Mouse (Mus musculus): ENCODE results near the gene Tcaf2. TPM values are rescaled to one million over a fixed set of nuclear protein-coding genes. Genes with fewer than 3 reads are reported as not detected.

The Tcaf2 gene
- polyA plus RNA-seq, 1 experiment from 2014 or later: 1.5 TPM

GRCm38 (mm10) chr6:42661739-42662138 lies 16.7 kb upstream of the Tcaf2 start:
- DNase-seq (ENCODE audit: low spot score): no peak

GRCm38 (mm10) chr6:42634393-42634792 lies 10.7 kb downstream of the Tcaf2 start:
- WGBS: 76% methylated on average over 5 of the region's 5 CpGs
- H3K9ac ChIP-seq: no peak overlapping the region

More at GRCm38 (mm10) chr6:42661739-42662138, 16.7 kb upstream of the Tcaf2 start:
- Histone ChIP-seq H3K4me1 (replicated peaks; ENCODE audit: control insufficient read depth, insufficient read depth, low read length) (no peaks in the 10 kb centered on the region), H3K9me3 (ENCODE audit: control insufficient read depth, low read length) (no peaks in the 10 kb centered on the region), H3K27me3 (ENCODE audit: control insufficient read depth, insufficient read depth, low read length) (no peaks in the 10 kb centered on the region), H3K4me2 (replicated peaks) (no peak overlapping the region), H3K36me3 (replicated peaks; ENCODE audit: control insufficient read depth, insufficient read depth) (no peaks in the 10 kb centered on the region), H3K9ac (no peak overlapping the region), H3K4me3 (replicated peaks; ENCODE audit: low read length) (no peak overlapping the region), H3K27ac (no peak overlapping the region)
- WGBS: 69% methylated on average over 2 of the region's 2 CpGs
- no peak for ATAC-seq (ENCODE audit: low FRiP score)

GRCm38 (mm10) chr6:42631395-42631794 lies 13.7 kb downstream of the Tcaf2 start:
- no peak overlapping the region for H3K9ac ChIP-seq
- ATAC-seq (ENCODE audit: low FRiP score): no peak
- 80% methylated on average over 4 of the region's 4 CpGs for WGBS
- DNase-seq (ENCODE audit: low spot score): no peak
- no peaks in the 10 kb centered on the region for H3K4me1 ChIP-seq (replicated peaks; ENCODE audit: control insufficient read depth, insufficient read depth, low read length)
- H3K36me3 ChIP-seq (replicated peaks; ENCODE audit: control insufficient read depth, insufficient read depth): no peaks in the 10 kb centered on the region
- no peak overlapping the region for H3K27ac ChIP-seq
- no peaks in the 10 kb centered on the region for H3K9me3 ChIP-seq (ENCODE audit: control insufficient read depth, low read length)
- H3K27me3 ChIP-seq (ENCODE audit: control insufficient read depth, insufficient read depth, low read length): no peaks in the 10 kb centered on the region
- H3K4me2 ChIP-seq (replicated peaks): no peak overlapping the region
- H3K4me3 ChIP-seq (replicated peaks; ENCODE audit: low read length): no peak overlapping the region

More at GRCm38 (mm10) chr6:42634393-42634792, 10.7 kb downstream of the Tcaf2 start:
- Histone ChIP-seq H3K4me3 (replicated peaks; ENCODE audit: low read length) (no peak overlapping the region), H3K4me2 (replicated peaks) (no peak overlapping the region), H3K4me1 (replicated peaks; ENCODE audit: control insufficient read depth, insufficient read depth, low read length) (no peaks in the 10 kb centered on the region), H3K27ac (no peak overlapping the region), H3K27me3 (ENCODE audit: control insufficient read depth, insufficient read depth, low read length) (no peaks in the 10 kb centered on the region), H3K36me3 (replicated peaks; ENCODE audit: control insufficient read depth, insufficient read depth) (no peaks in the 10 kb centered on the region), H3K9me3 (ENCODE audit: control insufficient read depth, low read length) (no peaks in the 10 kb centered on the region)
- ATAC-seq (ENCODE audit: low FRiP score) (no peak), DNase-seq (ENCODE audit: low spot score) (no peak)

- Histone ChIP-seq H3K9ac (no peak overlapping the region), H3K9me3 (ENCODE audit: control insufficient read depth, low read length) (no peaks in the 10 kb centered on the region), H3K4me2 (replicated peaks) (no peak overlapping the region), H3K4me1 (replicated peaks; ENCODE audit: control insufficient read depth, insufficient read depth, low read length) (no peaks in the 10 kb centered on the region), H3K27me3 (ENCODE audit: control insufficient read depth, insufficient read depth, low read length) (no peaks in the 10 kb centered on the region), H3K27ac (no peak overlapping the region), H3K36me3 (replicated peaks; ENCODE audit: control insufficient read depth, insufficient read depth) (no peaks in the 10 kb centered on the region), H3K4me3 (replicated peaks; ENCODE audit: low read length) (no peak overlapping the region)
- DNase-seq (ENCODE audit: low spot score): no peak
- no peak for ATAC-seq (ENCODE audit: low FRiP score)
- 79% methylated on average over 2 of the region's 2 CpGs for WGBS
Measured at GRCm38 (mm10) chr6:42616904-42617303, 28.1 kb downstream of the Tcaf2 start.

- no peaks in the 10 kb centered on the region for H3K4me1 ChIP-seq (replicated peaks; ENCODE audit: control insufficient read depth, insufficient read depth, low read length)
- no peak overlapping the region for H3K9ac ChIP-seq
- no peaks in the 10 kb centered on the region for H3K27me3 ChIP-seq (ENCODE audit: control insufficient read depth, insufficient read depth, low read length)
- H3K9me3 ChIP-seq (ENCODE audit: control insufficient read depth, low read length): no peaks in the 10 kb centered on the region
- H3K4me3 ChIP-seq (replicated peaks; ENCODE audit: low read length): no peak overlapping the region
- H3K4me2 ChIP-seq (replicated peaks): no peak overlapping the region
- no peak overlapping the region for H3K27ac ChIP-seq
- DNase-seq (ENCODE audit: low spot score) (peak; percentile 50), ATAC-seq (ENCODE audit: low FRiP score) (no peak)
- no peaks in the 10 kb centered on the region for H3K36me3 ChIP-seq (replicated peaks; ENCODE audit: control insufficient read depth, insufficient read depth)
Measured at GRCm38 (mm10) chr6:42612218-42612617, 32.8 kb downstream of the Tcaf2 start.

GRCm38 (mm10) chr6:42610954-42611522 lies 34.0 kb downstream of the Tcaf2 start:
- H3K4me2 ChIP-seq (replicated peaks): no peak overlapping the region
- H3K4me1 ChIP-seq (replicated peaks; ENCODE audit: control insufficient read depth, insufficient read depth, low read length): no peaks in the 10 kb centered on the region
- WGBS: 78% methylated on average over 4 of the region's 4 CpGs

GRCm38 (mm10) chr6:42597592-42597991 lies 47.5 kb downstream of the Tcaf2 start, which contains the start of gene Tcaf3:
TSS of gene Tcaf3 (minus strand) at chr6:42597692.
- no peaks in the 10 kb centered on the region for H3K4me1 ChIP-seq (replicated peaks; ENCODE audit: control insufficient read depth, insufficient read depth, low read length)
- ATAC-seq (ENCODE audit: low FRiP score) (no peak), DNase-seq (ENCODE audit: low spot score) (no peak)
- H3K4me2 ChIP-seq (replicated peaks): no peak within 1 kb of the TSS
- H3K9me3 ChIP-seq (ENCODE audit: control insufficient read depth, low read length): no peaks in the 10 kb centered on the region
- H3K27ac ChIP-seq: no peak within 1 kb of the TSS
- H3K4me3 ChIP-seq (replicated peaks; ENCODE audit: low read length): no peak within 1 kb of the TSS
- H3K36me3 ChIP-seq (replicated peaks; ENCODE audit: control insufficient read depth, insufficient read depth): no peaks in the 10 kb centered on the region
- WGBS: 61% methylated on average over 4 of the region's 4 CpGs
- H3K27me3 ChIP-seq (ENCODE audit: control insufficient read depth, insufficient read depth, low read length): no peaks in the 10 kb centered on the region
- no peak within 1 kb of the TSS for H3K9ac ChIP-seq

More at GRCm38 (mm10) chr6:42610954-42611522, 34.0 kb downstream of the Tcaf2 start:
- no peak for DNase-seq (ENCODE audit: low spot score)
- no peaks in the 10 kb centered on the region for H3K27me3 ChIP-seq (ENCODE audit: control insufficient read depth, insufficient read depth, low read length)
- H3K9me3 ChIP-seq (ENCODE audit: control insufficient read depth, low read length): no peaks in the 10 kb centered on the region
- ATAC-seq (ENCODE audit: low FRiP score): no peak
- no peaks in the 10 kb centered on the region for H3K36me3 ChIP-seq (replicated peaks; ENCODE audit: control insufficient read depth, insufficient read depth)
- H3K27ac ChIP-seq: no peak overlapping the region
- no peak overlapping the region for H3K9ac ChIP-seq
- no peak overlapping the region for H3K4me3 ChIP-seq (replicated peaks; ENCODE audit: low read length)

GRCm38 (mm10) chr6:42593138-42593882 lies 51.7 kb downstream of the Tcaf2 start:
- Histone ChIP-seq H3K9ac (no peak overlapping the region), H3K4me3 (replicated peaks; ENCODE audit: low read length) (no peak overlapping the region), H3K36me3 (replicated peaks; ENCODE audit: control insufficient read depth, insufficient read depth) (no peaks in the 10 kb centered on the region), H3K27ac (no peak overlapping the region), H3K27me3 (ENCODE audit: control insufficient read depth, insufficient read depth, low read length) (no peaks in the 10 kb centered on the region), H3K4me2 (replicated peaks) (no peak overlapping the region), H3K9me3 (ENCODE audit: control insufficient read depth, low read length) (no peaks in the 10 kb centered on the region), H3K4me1 (replicated peaks; ENCODE audit: control insufficient read depth, insufficient read depth, low read length) (no peaks in the 10 kb centered on the region)
- ATAC-seq (ENCODE audit: low FRiP score): no peak
- WGBS: 64% methylated on average over 17 of the region's 17 CpGs
- DNase-seq (ENCODE audit: low spot score): no peak

GRCm38 (mm10) chr6:42586569-42586968 lies 58.5 kb downstream of the Tcaf2 start:
- ATAC-seq (ENCODE audit: low FRiP score): no peak
- no peak overlapping the region for H3K27ac ChIP-seq
- no peaks in the 10 kb centered on the region for H3K4me1 ChIP-seq (replicated peaks; ENCODE audit: control insufficient read depth, insufficient read depth, low read length)
- H3K9me3 ChIP-seq (ENCODE audit: control insufficient read depth, low read length): no peaks in the 10 kb centered on the region
- no peaks in the 10 kb centered on the region for H3K36me3 ChIP-seq (replicated peaks; ENCODE audit: control insufficient read depth, insufficient read depth)
- WGBS: 86% methylated on average over 5 of the region's 5 CpGs
- H3K4me3 ChIP-seq (replicated peaks; ENCODE audit: low read length): no peak overlapping the region
- H3K4me2 ChIP-seq (replicated peaks): no peak overlapping the region
- H3K9ac ChIP-seq: no peak overlapping the region
- DNase-seq (ENCODE audit: low spot score): no peak
- no peaks in the 10 kb centered on the region for H3K27me3 ChIP-seq (ENCODE audit: control insufficient read depth, insufficient read depth, low read length)

All from hindbrain, embryonic 14.5 days (tissue).